Mouse (Mus musculus): ENCODE results near the gene Gm5485. TPM values are rescaled to one million over a fixed set of nuclear protein-coding genes. Genes with fewer than 3 reads are reported as not detected.

The Gm5485 gene
- polyA plus RNA-seq, 1 experiment from 2014 or later = not detected

DNA sequence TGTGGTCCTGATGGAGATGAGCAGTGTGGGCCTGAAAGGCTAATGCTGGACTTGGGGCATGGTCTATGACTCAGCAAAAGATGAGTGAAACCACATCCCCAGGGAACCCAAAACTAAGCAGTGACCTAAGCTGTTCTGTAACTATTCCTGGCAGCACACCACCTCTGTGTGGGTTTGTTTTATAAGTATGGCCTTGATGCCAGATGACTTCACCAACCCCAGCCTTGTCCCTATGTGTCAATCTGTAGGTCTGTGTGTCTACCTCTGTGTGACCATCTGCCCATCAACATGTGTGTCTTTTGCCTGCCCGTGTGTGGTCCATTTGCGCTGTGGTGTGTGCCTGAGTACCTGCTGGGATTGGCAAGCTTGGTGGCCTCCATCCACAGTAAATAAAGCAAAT lies 44.1 kb downstream of the Gm5485 start:
- no peaks in the 10 kb centered on the region for H3K9me3 ChIP-seq
- WGBS = 90% methylated on average over 2 of the region's 2 CpGs
- ATAC-seq (ENCODE audit: extremely low read depth, insufficient number of reproducible peaks, low FRiP score, low TSS enrichment) = no peak
- H3K27me3 ChIP-seq (replicated peaks) = no peaks in the 10 kb centered on the region
- no peak overlapping the region for H3K27ac ChIP-seq (replicated peaks)
- H3K36me3 ChIP-seq = no peaks in the 10 kb centered on the region
- H3K4me2 ChIP-seq = no peak overlapping the region
- H3K4me3 ChIP-seq = no peak overlapping the region
- H3K4me1 ChIP-seq = no peaks in the 10 kb centered on the region
- H3K9ac ChIP-seq = no peak overlapping the region

GRCm38 (mm10) chr16:48366801-48367200 lies 45.4 kb downstream of the Gm5485 start:
- H3K9ac ChIP-seq = no peak overlapping the region
- ATAC-seq (ENCODE audit: extremely low read depth, insufficient number of reproducible peaks, low FRiP score, low TSS enrichment) = no peak
- 81% methylated on average over 5 of the region's 5 CpGs for WGBS
- H3K4me1 ChIP-seq = no peaks in the 10 kb centered on the region
- H3K27me3 ChIP-seq (replicated peaks) = no peaks in the 10 kb centered on the region
- no peak overlapping the region for H3K4me3 ChIP-seq
- H3K36me3 ChIP-seq = no peaks in the 10 kb centered on the region
- H3K9me3 ChIP-seq = no peaks in the 10 kb centered on the region
- no peak overlapping the region for H3K4me2 ChIP-seq
- H3K27ac ChIP-seq (replicated peaks) = no peak overlapping the region

DNA sequence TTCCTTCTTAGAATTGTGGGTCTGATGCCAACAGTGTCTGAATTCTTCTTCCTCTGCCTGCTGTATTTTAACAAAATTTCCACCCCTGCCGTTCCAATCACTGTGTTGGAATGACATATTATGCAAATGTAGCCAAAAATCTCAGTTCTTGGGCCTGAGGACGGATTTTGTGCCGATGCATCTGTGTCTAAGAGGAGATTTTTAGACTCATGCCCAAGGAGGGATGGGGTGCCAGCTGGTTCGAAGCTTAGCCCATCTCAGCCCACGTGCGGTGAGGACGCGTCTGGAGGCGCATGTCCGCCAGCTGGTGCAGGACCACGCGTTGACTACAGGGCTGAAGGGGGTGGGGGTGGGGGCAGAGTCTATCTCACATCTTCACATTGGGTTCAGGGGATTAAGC lies 51.3 kb downstream of the Gm5485 start:
- Histone ChIP-seq H3K4me1 (no peaks in the 10 kb centered on the region), H3K4me2 (no peak overlapping the region), H3K27ac (replicated peaks) (no peak overlapping the region), H3K27me3 (replicated peaks) (no peaks in the 10 kb centered on the region), H3K4me3 (no peak overlapping the region), H3K9me3 (no peaks in the 10 kb centered on the region), H3K36me3 (no peaks in the 10 kb centered on the region), H3K9ac (no peak overlapping the region)
- 81% methylated on average over 12 of the region's 12 CpGs for WGBS
- ATAC-seq (ENCODE audit: extremely low read depth, insufficient number of reproducible peaks, low FRiP score, low TSS enrichment) = no peak

DNA sequence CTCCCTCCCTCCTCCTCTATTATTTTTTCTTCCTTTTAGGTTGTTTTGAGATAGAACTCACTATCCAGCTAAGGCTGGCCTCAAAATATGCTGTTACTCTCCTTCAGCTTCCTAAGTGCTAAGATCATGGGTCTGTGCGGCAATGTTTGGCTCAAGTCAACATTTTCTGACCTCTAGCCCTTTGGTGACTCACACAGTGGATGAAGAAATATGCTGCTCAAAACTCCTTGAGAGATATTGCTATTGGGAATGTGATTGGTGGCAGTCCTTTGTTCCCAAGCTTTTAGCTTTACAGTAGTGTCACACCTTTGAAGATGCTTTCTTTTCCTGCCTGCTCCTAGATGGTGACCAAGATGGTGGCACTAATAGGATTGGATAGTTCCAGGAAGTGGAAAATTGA lies 55.8 kb downstream of the Gm5485 start:
- no peak overlapping the region for H3K27ac ChIP-seq (replicated peaks)
- H3K4me1 ChIP-seq = no peaks in the 10 kb centered on the region
- H3K4me2 ChIP-seq = no peak overlapping the region
- H3K4me3 ChIP-seq = no peak overlapping the region
- H3K9ac ChIP-seq = no peak overlapping the region
- no peaks in the 10 kb centered on the region for H3K27me3 ChIP-seq (replicated peaks)
- 78% methylated on average over 1 of the region's 1 CpGs for WGBS
- H3K36me3 ChIP-seq = no peaks in the 10 kb centered on the region
- no peaks in the 10 kb centered on the region for H3K9me3 ChIP-seq
- ATAC-seq (ENCODE audit: extremely low read depth, insufficient number of reproducible peaks, low FRiP score, low TSS enrichment) = no peak

DNA sequence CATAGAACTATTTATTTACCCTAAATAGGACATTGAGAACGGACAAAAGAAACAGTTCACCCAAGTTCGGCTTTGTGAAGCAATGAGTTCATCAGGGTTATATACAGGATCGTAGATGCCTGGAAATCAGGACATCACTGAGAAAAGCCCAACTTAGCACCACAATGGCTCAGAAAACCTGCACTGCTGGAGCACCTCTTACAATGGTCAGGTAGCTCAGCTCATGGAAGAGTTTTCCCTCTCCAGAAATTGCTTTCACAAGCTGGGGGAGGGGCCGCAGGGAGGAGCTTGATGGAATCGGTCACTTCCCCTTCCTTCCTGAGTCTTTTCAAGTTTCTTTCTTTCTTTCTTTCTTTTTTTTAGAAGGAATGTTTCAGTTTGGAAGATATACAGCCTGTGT lies 56.5 kb downstream of the Gm5485 start:
- H3K9me3 ChIP-seq = no peaks in the 10 kb centered on the region

More for the DNA sequence above, 56.5 kb downstream of the Gm5485 start:
- ATAC-seq (ENCODE audit: extremely low read depth, insufficient number of reproducible peaks, low FRiP score, low TSS enrichment) = no peak
- Histone ChIP-seq H3K4me2 (no peak overlapping the region), H3K4me1 (no peaks in the 10 kb centered on the region), H3K4me3 (no peak overlapping the region), H3K36me3 (no peaks in the 10 kb centered on the region), H3K9ac (no peak overlapping the region), H3K27me3 (replicated peaks) (no peaks in the 10 kb centered on the region), H3K27ac (replicated peaks) (no peak overlapping the region)
- 72% methylated on average over 5 of the region's 5 CpGs for WGBS

Other genes starting within 250 kb of the Gm5485 start
- gene Dppa4, start 128.7 kb downstream of the Gm5485 start, polyA plus RNA-seq (2015; fragmentation: Nextera tagmentation; extraction: Ambion mirVana) = not detected in 2 replicates
- not detected in 2 replicates for gene Dppa2, start 108.5 kb downstream of the Gm5485 start, polyA plus RNA-seq (2015; fragmentation: Nextera tagmentation; extraction: Ambion mirVana)
- gene Morc1, start 18.8 kb upstream of the Gm5485 start, polyA plus RNA-seq (2015; fragmentation: Nextera tagmentation; extraction: Ambion mirVana) = 0.08 TPM in 1 of 2 replicates, not detected in the other

Measured in heart, embryonic 13.5 days (tissue).